Mouse (Mus musculus) kidney, embryonic 16.5 days (tissue): ENCODE measurements around the gene F11r. TPM values are rescaled to one million over a fixed set of nuclear protein-coding genes. Genes with fewer than 3 reads are reported as not detected.
"Not testable (repeated sequence)": the region's sequence is repeated elsewhere in the genome, so short reads cannot be mapped to it uniquely, and the experiment has no call there.

Experiments
- ATAC-seq: fragments of 200-750 bp; cut with Nextera tagmentation; 2 replicates; pipeline ENCODE4 v1.8.0; 2017; ENCODE audit warnings: moderate TSS enrichment; ENCODE audit not compliant: low FRiP score, low TSS enrichment
- H3K27ac ChIP-seq: fragments of 300-500 bp; sonication (generic); 2 replicates; pipeline ENCODE4 v1.5.1; 2014; ENCODE audit warnings: low read length
- H3K27me3 ChIP-seq: fragments of 300-500 bp; sonication (generic); 2 replicates; pipeline ENCODE4 v1.6.1; 2014; ENCODE audit warnings: low read length, control low read depth, mixed read lengths; ENCODE audit not compliant: insufficient read depth
- H3K36me3 ChIP-seq: fragments of 300-500 bp; sonication (generic); 2 replicates; pipeline ENCODE4 v1.6.1; 2014; ENCODE audit warnings: low read length, control low read depth, mixed read lengths; ENCODE audit not compliant: insufficient read depth
- H3K4me1 ChIP-seq: fragments of 300-500 bp; sonication (generic); 2 replicates; pipeline ENCODE4 v1.6.1; 2014; ENCODE audit warnings: low read length, control low read depth, mixed read lengths; ENCODE audit not compliant: insufficient read depth
- H3K4me2 ChIP-seq: fragments of 300-500 bp; sonication (generic); replicated peaks from 2 replicates; pipeline ENCODE4 v1.6.1; 2014; ENCODE audit warnings: low read depth, low read length
- H3K4me3 ChIP-seq: fragments of 300-500 bp; sonication (generic); 2 replicates; pipeline ENCODE4 v1.5.1; 2014; ENCODE audit warnings: mild to moderate bottlenecking, low read length
- H3K9ac ChIP-seq: fragments of 300-500 bp; sonication (generic); replicated peaks from 2 replicates; pipeline ENCODE4 v1.6.1; 2014; ENCODE audit warnings: low read length
- H3K9me3 ChIP-seq: fragments of 300-500 bp; sonication (generic); 2 replicates; pipeline ENCODE4 v1.6.1; 2016; ENCODE audit warnings: low read length, control low read depth
- WGBS: fragments of 180-500 bp; shearing (Covaris S2); extraction: QIAGEN DNeasy Blood & Tissue Kit; methylation state at CpG from one replicate; pipeline ENCODE4 v1.1.7; 2014; 5-methylcytosine and 5-hydroxymethylcytosine counted together
- polyA plus RNA-seq: library from polyadenylated mRNA; unstranded; fragments of >200 nt; fragmentation: Nextera tagmentation; extraction: Ambion mirVana; gene quantifications from 2 replicates; pipeline ENCODE4 v1.2.1, GENCODE M21; 2015

The F11r gene
- polyA plus RNA-seq, 1 experiment from 2014 or later: 156 TPM

- Histone ChIP-seq H3K9ac (no peak overlapping the region), H3K27ac (no peak overlapping the region), H3K9me3 (no peaks in the 10 kb centered on the region), H3K36me3 (peaks cover 37% of the 10 kb centered on the region), H3K4me3 (no peak overlapping the region), H3K4me1 (no peaks in the 10 kb centered on the region), H3K27me3 (no peaks in the 10 kb centered on the region), H3K4me2 (no peak overlapping the region)
- 89% methylated on average over 5 of the region's 5 CpGs for WGBS
- ATAC-seq: no peak
These were observed 28.5 kb downstream of the F11r start for GRCm38 (mm10) chr1:171465749-171466412.

DNA sequence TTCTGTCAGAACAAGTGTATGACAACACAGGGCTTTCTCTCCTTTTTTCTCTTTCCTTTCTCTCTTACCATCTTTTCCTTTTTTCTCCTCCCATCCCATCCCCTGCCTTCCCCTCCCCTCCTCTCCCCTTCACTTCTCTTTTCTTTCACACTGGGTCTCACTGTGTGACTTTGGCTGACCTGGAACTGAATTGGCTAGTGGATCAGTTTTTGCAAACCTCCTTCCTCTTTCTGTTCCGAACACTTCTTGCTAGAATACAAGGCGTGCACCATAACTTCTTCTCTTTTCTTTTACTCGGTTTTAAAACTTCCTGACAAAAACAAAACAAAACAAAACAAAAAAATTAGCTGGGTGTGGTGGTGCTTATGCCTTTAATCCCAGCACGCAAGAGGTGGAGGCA, 29.2 kb downstream of the F11r start:
- Histone ChIP-seq H3K9ac (no peak overlapping the region), H3K27ac (no peak overlapping the region), H3K4me2 (no peak overlapping the region), H3K36me3 (peaks cover 30% of the 10 kb centered on the region), H3K27me3 (no peaks in the 10 kb centered on the region), H3K4me1 (no peaks in the 10 kb centered on the region), H3K9me3 (no peaks in the 10 kb centered on the region), H3K4me3 (no peak overlapping the region)
- WGBS: 84% methylated on average over 4 of the region's 4 CpGs
- ATAC-seq: no peak

GRCm38 (mm10) chr1:171469678-171470077, 32.3 kb downstream of the F11r start:
- 85% methylated on average over 3 of the region's 3 CpGs for WGBS

DNA sequence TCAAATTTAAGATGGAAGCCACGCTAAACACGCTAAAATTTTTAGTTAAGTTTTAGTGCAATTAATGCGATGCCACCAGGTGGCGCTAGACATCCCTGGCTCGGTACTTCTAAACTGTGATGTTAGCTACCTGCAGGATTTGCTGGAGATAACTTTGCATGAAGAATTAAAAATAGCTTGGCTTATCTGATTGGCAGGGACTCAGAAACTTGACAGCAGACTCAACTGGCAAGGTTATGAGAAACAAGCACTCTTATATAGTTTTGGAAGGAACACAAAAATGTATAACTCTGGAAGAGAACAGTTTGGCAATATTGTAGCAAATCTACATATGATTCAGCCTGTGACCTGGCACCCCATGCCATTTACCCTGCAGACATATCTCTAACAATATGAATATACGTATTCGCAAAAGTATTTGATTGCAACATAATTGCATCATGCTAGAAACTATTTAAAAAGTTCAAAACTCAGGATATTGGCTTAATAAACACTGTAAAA, 33.1 kb downstream of the F11r start:
- Histone ChIP-seq H3K27ac (no peak overlapping the region), H3K4me3 (no peak overlapping the region), H3K9me3 (no peaks in the 10 kb centered on the region), H3K36me3 (peaks cover 1% of the 10 kb centered on the region; the same call in 1 of the 2 replicates), H3K27me3 (no peaks in the 10 kb centered on the region), H3K4me2 (peak overlapping the region; percentile 29), H3K4me1 (no peaks in the 10 kb centered on the region), H3K9ac (no peak overlapping the region)
- WGBS: 33% methylated on average over 7 of the region's 7 CpGs
- 0 out of 2 replicates have a peak, but pooled peaks have one; percentile 6 for ATAC-seq

More at GRCm38 (mm10) chr1:171469678-171470077, 32.3 kb downstream of the F11r start:
- no peak overlapping the region for H3K4me2 ChIP-seq
- H3K9ac ChIP-seq: no peak overlapping the region
- no peaks in the 10 kb centered on the region for H3K9me3 ChIP-seq
- H3K27me3 ChIP-seq: no peaks in the 10 kb centered on the region
- ATAC-seq: no peak
- H3K4me1 ChIP-seq: no peaks in the 10 kb centered on the region
- H3K4me3 ChIP-seq: no peak overlapping the region
- H3K36me3 ChIP-seq: peaks cover 4% of the 10 kb centered on the region; the same call in 1 of the 2 replicates
- no peak overlapping the region for H3K27ac ChIP-seq

DNA sequence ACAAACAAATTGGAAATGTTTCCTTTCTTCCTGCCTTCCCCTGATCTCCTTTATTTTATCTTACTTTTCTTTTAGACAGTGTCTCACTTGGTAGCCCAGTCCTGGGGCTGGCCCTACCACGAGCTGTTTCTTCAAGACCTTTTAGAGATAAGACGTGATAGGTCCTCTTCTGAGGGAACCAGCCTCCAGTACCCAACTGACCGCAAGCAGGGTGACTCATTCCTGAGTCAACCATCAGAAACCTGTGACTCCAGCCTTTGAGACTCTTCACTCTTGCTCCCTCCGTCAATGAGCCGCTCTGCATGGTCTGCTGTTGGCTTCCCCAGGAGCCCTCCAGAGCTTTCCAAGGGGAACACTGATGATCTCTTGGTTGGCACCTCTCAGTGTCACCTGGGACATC, 33.6 kb downstream of the F11r start:
- Histone ChIP-seq H3K4me1 (no peaks in the 10 kb centered on the region), H3K9me3 (no peaks in the 10 kb centered on the region), H3K4me2 (no peak overlapping the region), H3K4me3 (no peak overlapping the region), H3K9ac (no peak overlapping the region), H3K36me3 (no peaks in the 10 kb centered on the region), H3K27ac (no peak overlapping the region), H3K27me3 (no peaks in the 10 kb centered on the region)
- ATAC-seq: no peak
- WGBS: 81% methylated on average over 5 of the region's 5 CpGs

- Histone ChIP-seq H3K9me3 (no peaks in the 10 kb centered on the region), H3K9ac (no peak overlapping the region), H3K4me1 (no peaks in the 10 kb centered on the region), H3K4me3 (no peak overlapping the region), H3K27me3 (no peaks in the 10 kb centered on the region), H3K4me2 (no peak overlapping the region), H3K36me3 (no peaks in the 10 kb centered on the region), H3K27ac (no peak overlapping the region)
- no peak for ATAC-seq
- 62% methylated on average over 1 of the region's 1 CpGs for WGBS
These were observed 34.1 kb downstream of the F11r start for GRCm38 (mm10) chr1:171471452-171471851.

- 92% methylated on average over 7 of the region's 8 CpGs for WGBS
- H3K4me3 ChIP-seq: not testable (repeated sequence)
These were observed 34.6 kb downstream of the F11r start for GRCm38 (mm10) chr1:171471941-171472340.

DNA sequence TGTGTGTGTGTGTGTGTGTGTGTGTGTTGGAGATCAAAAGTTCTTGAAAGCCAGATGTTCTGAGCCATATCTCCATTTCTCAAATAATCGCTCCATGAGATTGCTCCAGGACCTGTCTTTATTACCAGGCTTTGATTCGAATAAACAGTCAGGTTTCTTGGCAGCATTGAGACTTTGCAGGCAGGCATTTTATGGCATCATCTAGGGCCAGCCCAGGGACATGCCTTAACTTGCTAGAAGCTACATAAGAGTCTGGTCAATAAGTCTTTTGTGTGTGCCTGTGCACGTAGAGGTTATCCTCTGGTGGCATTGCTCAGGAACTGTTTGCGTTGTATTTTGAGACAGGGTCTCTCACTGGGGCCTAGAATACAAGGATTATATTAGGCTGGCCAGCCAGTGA, 36.2 kb downstream of the F11r start:
- H3K4me1 ChIP-seq: no peaks in the 10 kb centered on the region
- ATAC-seq: no peak
- H3K36me3 ChIP-seq: no peaks in the 10 kb centered on the region
- H3K27ac ChIP-seq: no peak overlapping the region
- no peaks in the 10 kb centered on the region for H3K27me3 ChIP-seq
- H3K4me3 ChIP-seq: no peak overlapping the region
- WGBS: 80% methylated on average over 4 of the region's 4 CpGs
- no peaks in the 10 kb centered on the region for H3K9me3 ChIP-seq
- no peak overlapping the region for H3K9ac ChIP-seq
- no peak overlapping the region for H3K4me2 ChIP-seq

More at GRCm38 (mm10) chr1:171471941-171472340, 34.6 kb downstream of the F11r start:
- H3K9me3 ChIP-seq, H3K27me3 ChIP-seq, H3K4me2 ChIP-seq, ATAC-seq, H3K4me1 ChIP-seq, H3K27ac ChIP-seq, H3K9ac ChIP-seq, H3K36me3 ChIP-seq: not testable (repeated sequence)

DNA sequence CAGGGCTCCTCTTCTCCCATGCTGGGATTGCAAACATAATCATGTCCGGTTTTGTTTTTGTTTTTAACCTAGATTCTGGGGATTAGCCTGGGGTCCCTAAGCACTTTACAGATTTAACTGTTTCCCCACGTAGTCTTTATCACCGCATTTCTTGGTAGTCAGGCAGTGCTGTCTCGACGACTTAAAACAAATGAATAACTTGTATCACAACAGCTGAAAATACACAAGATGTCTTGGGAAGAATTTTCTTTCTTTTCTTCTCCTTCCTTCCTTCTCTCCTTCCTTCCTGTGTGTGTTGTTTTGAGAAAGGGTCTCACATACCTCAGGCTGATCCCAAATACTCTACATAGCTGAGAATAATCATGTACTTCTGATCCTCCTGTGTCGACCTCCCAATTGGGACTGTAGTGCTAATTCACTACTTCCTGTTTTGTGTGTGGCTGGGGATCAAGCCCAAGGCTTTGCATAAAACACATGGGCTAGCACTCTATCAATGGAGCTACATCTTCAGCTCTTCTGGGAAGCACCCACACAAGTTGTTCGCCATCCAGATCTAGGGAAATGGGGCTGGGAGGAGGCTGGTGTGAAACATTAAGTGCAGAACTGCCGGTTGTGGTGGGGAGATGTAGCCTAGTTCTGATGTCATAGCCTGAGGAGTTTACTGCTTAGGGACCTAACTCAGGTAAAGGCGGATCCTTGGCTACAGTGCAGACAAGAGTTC, 36.7 kb downstream of the F11r start:
- WGBS: 67% methylated on average over 9 of the region's 9 CpGs
- Histone ChIP-seq H3K36me3 (no peaks in the 10 kb centered on the region), H3K27ac (no peak overlapping the region), H3K9me3 (no peaks in the 10 kb centered on the region), H3K4me3 (no peak overlapping the region), H3K9ac (no peak overlapping the region), H3K4me2 (no peak overlapping the region), H3K27me3 (no peaks in the 10 kb centered on the region), H3K4me1 (no peaks in the 10 kb centered on the region)
- ATAC-seq: no peak

DNA sequence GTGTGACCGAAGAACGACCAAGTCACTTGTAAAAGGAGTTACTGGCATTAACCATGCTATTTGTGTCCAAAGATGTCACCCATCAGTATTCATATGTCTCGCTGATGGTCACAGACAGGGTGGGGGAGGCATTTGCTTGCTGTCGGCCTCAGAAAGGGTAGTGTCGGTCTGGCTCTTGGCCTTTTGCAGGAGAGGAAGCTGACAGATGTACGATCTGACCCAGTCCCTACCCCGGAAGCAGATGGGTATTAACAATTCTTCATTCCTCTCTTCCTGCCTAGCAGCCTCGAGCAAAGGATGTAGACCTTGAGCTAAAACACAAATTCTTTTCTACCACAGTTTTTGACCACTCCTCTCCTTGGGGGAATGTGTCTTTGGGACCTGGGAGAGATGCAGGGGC, 39.8 kb downstream of the F11r start:
- Histone ChIP-seq H3K4me3 (no peak overlapping the region), H3K9ac (no peak overlapping the region), H3K9me3 (no peaks in the 10 kb centered on the region), H3K27ac (no peak overlapping the region), H3K36me3 (no peaks in the 10 kb centered on the region), H3K4me1 (no peaks in the 10 kb centered on the region), H3K4me2 (no peak overlapping the region), H3K27me3 (no peaks in the 10 kb centered on the region)
- no peak for ATAC-seq
- WGBS: 62% methylated on average over 8 of the region's 8 CpGs
